Mouse (Mus musculus) thymus, adult 2 months (tissue): ENCODE measurements around the gene Snrnp25. TPM values are rescaled to one million over a fixed set of nuclear protein-coding genes. Genes with fewer than 3 reads are reported as not detected.

ENCODE experiments used
- DNase-seq: peaks from one replicate; pipeline ENCODE4 v3.0.0; 2021
- H3K27ac ChIP-seq: fragments of 200-500 bp; 2 replicates; pipeline ENCODE4 v1.5.1; 2012; ENCODE audit warnings: low read length, control low read depth; ENCODE audit not compliant: control insufficient read depth, insufficient read depth
- H3K27me3 ChIP-seq: fragments of 200-500 bp; 2 replicates; pipeline ENCODE4 v1.6.1; 2012; ENCODE audit warnings: mild to moderate bottlenecking, low read length, moderate library complexity, mixed read lengths; ENCODE audit not compliant: control insufficient read depth, insufficient read depth
- H3K36me3 ChIP-seq: fragments of 200-500 bp; 2 replicates; pipeline ENCODE4 v1.6.1; 2012; ENCODE audit warnings: mild to moderate bottlenecking, low read length, moderate library complexity; ENCODE audit not compliant: control insufficient read depth, insufficient read depth
- H3K4me1 ChIP-seq: fragments of 200-500 bp; replicated peaks from 2 replicates; pipeline ENCODE4 v1.6.1; 2012; ENCODE audit warnings: low read length; ENCODE audit not compliant: control insufficient read depth, insufficient read depth
- H3K4me3 ChIP-seq: fragments of 200-500 bp; 2 replicates; pipeline ENCODE4 v1.5.1; 2012; ENCODE audit warnings: mild to moderate bottlenecking, low read length, control low read depth, moderate library complexity; ENCODE audit not compliant: control insufficient read depth, insufficient read depth
- CTCF ChIP-seq: fragments of 200-500 bp; IDR thresholded peaks from 2 replicates; pipeline ENCODE4 v1.5.1; 2012; ENCODE audit warnings: mild to moderate bottlenecking, control low read depth, low read length, moderate library complexity, borderline replicate concordance; ENCODE audit not compliant: control insufficient read depth, poor library complexity, insufficient read depth; ENCODE audit errors: extremely low read depth
- POLR2A ChIP-seq: fragments of 200-500 bp; IDR thresholded peaks from 2 replicates; pipeline ENCODE4 v1.6.1; 2012; ENCODE audit warnings: mild to moderate bottlenecking, low read length, control low read depth, moderate library complexity; ENCODE audit not compliant: control insufficient read depth, poor library complexity, insufficient read depth; ENCODE audit errors: extremely low read depth
- WGBS: fragments of 180-500 bp; shearing (Covaris S2); methylation state at CpG from one replicate; pipeline ENCODE4 v1.1.7; 2018; 5-methylcytosine and 5-hydroxymethylcytosine counted together
- polyA plus RNA-seq: library from polyadenylated mRNA; depleted of rRNA; stranded (reverse); fragments of >200 nt; gene quantifications from 2 replicates; pipeline ENCODE4 v1.2.3, GENCODE M21; 2012

Gene Snrnp25
- polyA plus RNA-seq, 1 experiment = 56.3 TPM

DNA sequence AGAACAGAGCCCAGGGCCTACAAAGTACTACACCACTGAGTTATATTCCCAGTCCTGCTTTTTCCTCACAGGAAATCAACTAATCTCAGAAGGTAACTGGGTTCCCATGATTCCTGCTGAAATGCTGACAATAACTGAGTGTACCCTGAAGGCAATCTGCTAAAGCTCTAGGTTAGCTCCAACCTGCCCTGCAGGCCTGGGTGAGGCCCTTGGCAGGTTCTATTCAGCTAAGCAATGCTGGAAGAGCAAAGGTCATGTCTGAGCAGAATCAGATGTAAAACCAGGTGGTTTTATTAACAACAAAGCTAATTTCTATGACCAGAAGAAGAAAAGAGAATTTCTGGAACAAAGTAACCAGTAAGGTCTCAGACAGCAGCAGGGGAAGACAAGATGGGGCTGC lies 36.2 kb downstream of the Snrnp25 start:
- Histone ChIP-seq H3K27me3 (no peaks in the 10 kb centered on the region), H3K4me3 (no peak overlapping the region), H3K27ac (no peak overlapping the region), H3K36me3 (no peaks in the 10 kb centered on the region; the same call in 1 of the 2 replicates), H3K4me1 (no peaks in the 10 kb centered on the region; the same call in none of the 2 replicates)
- no peak for DNase-seq
- TF ChIP-seq CTCF (no peak), POLR2A (no peak)

DNA sequence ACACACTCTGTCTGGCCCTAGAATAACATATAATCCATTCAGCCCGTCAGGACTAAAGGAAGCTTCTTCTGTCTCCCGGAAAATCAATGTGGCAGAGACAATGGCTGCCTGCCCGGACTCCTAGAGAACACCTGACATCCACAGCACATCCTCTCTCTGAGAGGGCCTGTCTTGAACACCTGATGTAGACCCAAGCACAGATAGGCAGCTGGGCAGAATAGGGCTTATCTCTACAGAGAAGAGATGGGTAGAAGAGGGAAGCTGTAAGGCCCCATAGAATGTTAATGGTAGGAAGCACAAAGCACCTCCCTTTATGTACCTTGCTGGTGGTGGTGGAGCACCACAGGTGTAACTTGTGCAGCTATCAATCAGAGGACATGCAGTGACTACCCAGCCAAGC lies 37.0 kb downstream of the Snrnp25 start:
- Histone ChIP-seq H3K4me3 (no peak overlapping the region), H3K4me1 (peaks cover 3% of the 10 kb centered on the region), H3K27me3 (no peaks in the 10 kb centered on the region), H3K36me3 (no peaks in the 10 kb centered on the region; the same call in 1 of the 2 replicates), H3K27ac (no peak overlapping the region)
- no peak for TF ChIP-seq CTCF
- TF ChIP-seq POLR2A = no peak
- WGBS = 94% methylated on average over 3 of the region's 3 CpGs
- no peak for DNase-seq

GRCm38 (mm10) chr11:32243205-32243955 lies 38.2 kb downstream of the Snrnp25 start:
- H3K4me3 ChIP-seq = no peak overlapping the region
- TF ChIP-seq CTCF (no peak), POLR2A (no peak)
- no peak for DNase-seq
- no peaks in the 10 kb centered on the region; the same call in 1 of the 2 replicates for H3K36me3 ChIP-seq
- peaks cover 9% of the 10 kb centered on the region for H3K4me1 ChIP-seq
- no peak overlapping the region for H3K27ac ChIP-seq
- whole genome bisulfite sequencing = 82% methylated on average over 7 of the region's 7 CpGs
- H3K27me3 ChIP-seq = no peaks in the 10 kb centered on the region

DNA sequence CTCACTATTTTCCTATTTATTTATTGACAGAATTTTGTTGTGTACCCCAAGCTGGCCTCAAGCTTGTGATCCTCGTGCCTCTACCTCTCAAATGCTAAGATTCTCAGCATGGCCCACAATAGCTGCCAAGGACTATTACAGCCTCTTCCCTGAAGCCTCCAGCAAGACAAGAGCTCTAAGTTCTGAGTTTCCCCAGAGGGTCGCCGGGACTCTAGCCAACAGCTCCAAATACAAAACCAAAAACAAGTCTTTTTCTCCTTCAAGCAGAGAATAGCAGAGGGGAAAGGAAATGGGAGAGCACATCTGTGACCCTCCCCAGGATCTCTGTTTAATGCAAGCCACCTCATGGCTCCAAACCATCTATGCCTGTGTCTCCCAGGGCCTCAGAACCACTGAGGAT lies 38.8 kb downstream of the Snrnp25 start:
- TF ChIP-seq POLR2A = no peak
- no peak for TF ChIP-seq CTCF
- H3K36me3 ChIP-seq = no peaks in the 10 kb centered on the region; the same call in 1 of the 2 replicates
- H3K4me1 ChIP-seq = peaks cover 9% of the 10 kb centered on the region
- WGBS = 91% methylated on average over 3 of the region's 3 CpGs
- H3K27me3 ChIP-seq = no peaks in the 10 kb centered on the region
- H3K4me3 ChIP-seq = no peak overlapping the region
- no peak overlapping the region for H3K27ac ChIP-seq
- DNase-seq = no peak

DNA sequence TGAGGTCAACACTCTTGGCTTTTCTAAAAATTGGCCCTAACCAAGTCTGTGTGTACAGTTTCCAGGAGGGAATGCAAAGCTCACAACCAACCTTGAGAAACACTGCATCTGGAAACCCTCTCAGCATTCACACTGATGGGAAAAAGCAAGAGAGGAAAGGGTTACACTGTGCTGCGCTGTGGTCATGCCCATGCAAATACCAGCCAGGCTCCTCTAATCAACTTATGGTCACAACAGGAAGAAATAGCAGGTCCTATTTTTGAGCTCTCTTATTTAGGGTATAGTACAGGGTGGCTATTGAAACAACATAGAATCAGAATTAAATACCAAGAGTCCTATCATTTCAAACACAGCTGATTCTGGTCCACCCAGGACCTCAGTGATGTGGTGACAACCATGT lies 39.4 kb downstream of the Snrnp25 start:
- H3K4me3 ChIP-seq = no peak overlapping the region
- H3K27me3 ChIP-seq = no peaks in the 10 kb centered on the region
- no peak for TF ChIP-seq POLR2A
- TF ChIP-seq CTCF = no peak
- H3K4me1 ChIP-seq = peaks cover 9% of the 10 kb centered on the region
- H3K36me3 ChIP-seq = peaks cover 3% of the 10 kb centered on the region
- 80% methylated on average over 1 of the region's 1 CpGs for WGBS
- H3K27ac ChIP-seq = no peak overlapping the region
- DNase-seq = no peak

DNA sequence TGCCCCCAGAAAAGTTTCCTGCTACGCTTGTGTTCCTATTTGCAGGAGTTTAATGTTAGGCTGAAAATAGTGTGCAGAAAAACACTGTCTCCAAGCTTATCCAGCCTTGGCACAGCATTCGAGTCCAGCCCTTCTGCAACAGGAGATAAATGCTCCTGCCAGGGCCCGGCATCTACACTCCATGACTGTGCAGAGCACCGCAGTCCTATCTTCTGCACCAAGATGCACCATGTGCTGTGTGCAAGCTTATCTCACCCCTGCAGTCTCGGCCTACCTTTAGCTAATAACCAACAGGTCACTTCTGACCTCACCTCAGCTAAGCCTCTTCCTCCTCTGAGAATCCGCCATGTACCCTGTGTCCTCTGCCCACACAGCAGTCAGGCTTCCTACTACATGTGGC lies 40.4 kb downstream of the Snrnp25 start:
- TF ChIP-seq POLR2A (no peak), CTCF (no peak)
- no peak overlapping the region for H3K27ac ChIP-seq
- 94% methylated on average over 6 of the region's 6 CpGs for WGBS
- peaks cover 6% of the 10 kb centered on the region for H3K36me3 ChIP-seq
- peaks cover 9% of the 10 kb centered on the region for H3K4me1 ChIP-seq
- no peaks in the 10 kb centered on the region for H3K27me3 ChIP-seq
- DNase-seq = no peak
- no peak overlapping the region for H3K4me3 ChIP-seq

DNA sequence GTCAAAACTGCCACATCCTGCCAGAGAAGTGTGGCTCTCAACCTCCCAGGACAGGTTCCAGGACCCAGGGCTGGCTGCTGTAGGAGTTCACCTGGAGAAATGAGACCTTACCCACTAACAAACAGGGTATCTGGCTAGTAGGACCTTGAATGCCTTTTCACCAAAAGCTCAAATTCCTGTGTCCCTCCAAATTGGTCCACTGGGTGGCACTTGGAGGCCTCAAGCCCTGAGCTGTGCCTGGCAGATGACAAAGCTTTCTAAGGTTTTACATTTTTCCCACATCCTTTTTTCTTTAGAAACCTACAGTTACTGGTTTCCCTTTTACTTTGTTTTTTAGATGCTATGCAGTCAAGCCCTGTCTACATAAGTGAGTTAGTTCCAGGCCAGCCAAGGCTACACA lies 41.9 kb downstream of the Snrnp25 start:
- TF ChIP-seq POLR2A (no peak), CTCF (no peak)
- H3K27me3 ChIP-seq = no peaks in the 10 kb centered on the region
- H3K27ac ChIP-seq = no peak overlapping the region
- peaks cover 6% of the 10 kb centered on the region; the same call in 1 of the 2 replicates for H3K36me3 ChIP-seq
- H3K4me1 ChIP-seq = peaks cover 9% of the 10 kb centered on the region
- DNase-seq = peak; percentile 42
- H3K4me3 ChIP-seq = no peak overlapping the region
